Mouse (Mus musculus): ENCODE measurements around the gene Zan.

- TF ChIP-seq EP300 (IDR thresholded peaks at IDR 0.05; ENCODE audit: low read depth) (no peak), CTCF (IDR thresholded peaks at IDR 0.05; ENCODE audit: low read depth) (no peak)
Measured at GRCm38 (mm10) chr5:137374521-137375080, 102.3 kb downstream of the Zan start.

Measured in liver, embryonic 14.5 days (tissue).